In genomic region chr2:154007381-154007780, GRCm38 (mm10) we compare ENCODE assay signal across 28 mouse cellular contexts. TPM values are rescaled to one million over a fixed set of nuclear protein-coding genes. Genes with fewer than 3 reads are reported as not detected.
A peak's percentile ranks its signal among the peaks of the same experiment; 100 is the strongest.
DNase-seq lines count a peak whose midpoint lies in the region.
"Had no signal": no experiment of that assay in that cellular context is flagged by ENCODE, and none has a peak within 500 bp of the region (broad histone marks: within the 10 kb centered on the region; RNA-seq: fewer than 3 reads in every experiment).

No protein-coding gene starts in this region.

- peak; percentile 62 for DNase-seq in adrenal gland, adult 2 months
- DNase-seq in adrenal gland, postnatal 14 days, result no peak
- DNase-seq in adrenal gland, postnatal 10 days, result peak; percentile 11
- no peak for DNase-seq in adrenal gland, postnatal 4 days (ENCODE audit: low spot score in 2 of 2)
- DNase-seq in adrenal gland, postnatal 36 days, result peak; percentile 17 to 33
- DNase-seq in testis, postnatal 14 days (ENCODE audit: low spot score), result no peak
- DNase-seq: cerebellum, adult 11 months; cerebellum, adult 18-20 months; cerebellum, adult 8-10 months; cerebellum, adult 9-11 months; cerebellum, postnatal 14 days; cerebellum, postnatal 36 days; embryo, embryonic 11 days had no signal

RNA-seq across cellular contexts. Expression of gene Bpifa2, which starts 0.7 kb away (rescaled TPM):
- total RNA-seq in adrenal gland, adult 2 months (2021), result under 1 TPM; 0.49 to 0.55 TPM
- not detected in 2 replicates for polyA plus RNA-seq in adrenal gland, adult 2 months (2012; rRNA removed)
- 0.41 and 0.70 TPM in 2 replicates for total RNA-seq in adrenal gland, postnatal 14 days (2021)
- under 1 TPM; 0.70 to 0.75 TPM for total RNA-seq in adrenal gland, postnatal 10 days (2021)
- 1 to 10 TPM in 1 of 2 experiments, under 1 TPM in 1; 0.68 to 1.3 TPM for total RNA-seq in adrenal gland, postnatal 4 days (2021)
- under 1 TPM; 0.33 to 0.49 TPM for total RNA-seq in adrenal gland, postnatal 36 days (2021)
- total RNA-seq: common myeloid progenitor, adult 5-6 weeks; ES-E14; MEL had no signal
- polyA plus RNA-seq: brain, embryonic 14.5 days; C2C12; embryonic facial prominence, embryonic 11.5 days; embryonic facial prominence, embryonic 13.5 days; embryonic facial prominence, embryonic 15.5 days; erythroblast, embryonic 14.5 days; forebrain, embryonic 10.5 days; forebrain, embryonic 12.5 days; forebrain, embryonic 14.5 days; forebrain, embryonic 16.5 days; frontal cortex, adult 2 months had no signal

RNA-seq across cellular contexts. Expression of gene Bpifa6, which starts 32.6 kb away (rescaled TPM):
- total RNA-seq in adrenal gland, adult 2 months (2021), result not detected
- polyA plus RNA-seq in adrenal gland, adult 2 months (2012; rRNA removed), result not detected in 2 replicates
- not detected in 2 replicates for total RNA-seq in adrenal gland, postnatal 14 days (2021)
- total RNA-seq in adrenal gland, postnatal 10 days (2021), result not detected
- not detected for total RNA-seq in adrenal gland, postnatal 4 days (2021)
- total RNA-seq in adrenal gland, postnatal 36 days (2021), result not detected
- total RNA-seq: common myeloid progenitor, adult 5-6 weeks; ES-E14; MEL had no signal
- polyA plus RNA-seq: activated CD4-positive, CD25-positive, alpha-beta regulatory T cell, adult 4 months; brain, embryonic 14.5 days; C2C12; embryonic facial prominence, embryonic 11.5 days; embryonic facial prominence, embryonic 13.5 days; embryonic facial prominence, embryonic 15.5 days; erythroblast, embryonic 14.5 days; forebrain, embryonic 10.5 days; forebrain, embryonic 12.5 days; forebrain, embryonic 14.5 days; forebrain, embryonic 16.5 days; frontal cortex, adult 2 months had no signal

Comparison
In these comparisons a context has a peak if more than half of its experiments do, and no peak if none do; other contexts are left out.
1. DNase-seq: peak in adrenal gland, adult 2 months (single experiment), adrenal gland, postnatal 10 days (single experiment) and adrenal gland, postnatal 36 days (2 of 2); none in adrenal gland, postnatal 14 days (single experiment), adrenal gland, postnatal 4 days (0 of 2) and testis, postnatal 14 days (single experiment).